Mouse (Mus musculus): ENCODE measurements around the gene Gm5475. TPM values are rescaled to one million over a fixed set of nuclear protein-coding genes. Genes with fewer than 3 reads are reported as not detected.
A peak's percentile ranks its signal among the peaks of the same experiment; 100 is the strongest.

Gene Gm5475
- polyA plus RNA-seq, 1 experiment from 2014 or later, result 0.11 TPM

DNA sequence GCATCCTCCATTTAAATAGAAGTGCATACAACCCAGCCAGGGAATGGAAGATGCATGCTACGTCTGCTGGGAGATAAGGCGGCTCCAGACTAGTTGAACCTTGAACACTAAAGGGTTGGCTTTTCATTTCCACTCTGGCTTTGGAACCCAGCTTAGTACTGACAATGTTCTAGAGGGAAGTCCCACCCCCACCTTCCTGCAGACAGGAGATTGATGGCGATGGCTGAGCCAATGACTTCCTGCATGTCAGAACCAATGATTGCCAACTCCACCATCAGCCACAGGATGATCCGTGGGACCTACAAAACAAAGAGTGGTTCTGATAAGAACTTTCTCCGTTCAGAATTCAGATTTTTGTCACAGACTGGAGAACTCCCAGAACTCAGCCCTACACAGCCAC, 15.9 kb upstream of the Gm5475 start:
- peaks cover 11% of the 10 kb centered on the region; the same call in 1 of the 2 replicates for H3K36me3 ChIP-seq (ENCODE audit: control insufficient read depth, insufficient read depth, low read length)
- H3K4me1 ChIP-seq (replicated peaks; ENCODE audit: control insufficient read depth, insufficient read depth), result no peaks in the 10 kb centered on the region
- no peaks in the 10 kb centered on the region for H3K27me3 ChIP-seq (ENCODE audit: control insufficient read depth, insufficient read depth, low read length)
- no peak overlapping the region for H3K4me2 ChIP-seq (replicated peaks; ENCODE audit: low read depth)
- ATAC-seq (ENCODE audit: low FRiP score, low TSS enrichment) (no peak), DNase-seq (ENCODE audit: low spot score) (no peak)
- no peak overlapping the region for H3K4me3 ChIP-seq (ENCODE audit: low read depth, low read length)
- 72% methylated on average over 5 of the region's 5 CpGs for WGBS
- no peak overlapping the region for H3K27ac ChIP-seq (replicated peaks)
- no peaks in the 10 kb centered on the region for H3K9me3 ChIP-seq (ENCODE audit: control insufficient read depth, low read length)
- no peak overlapping the region for H3K9ac ChIP-seq (ENCODE audit: low read length)
- TF ChIP-seq EP300 (optimal IDR thresholded peaks at IDR 0.05) (no peak), CTCF (IDR thresholded peaks at IDR 0.05; ENCODE audit: low read depth) (no peak)

DNA sequence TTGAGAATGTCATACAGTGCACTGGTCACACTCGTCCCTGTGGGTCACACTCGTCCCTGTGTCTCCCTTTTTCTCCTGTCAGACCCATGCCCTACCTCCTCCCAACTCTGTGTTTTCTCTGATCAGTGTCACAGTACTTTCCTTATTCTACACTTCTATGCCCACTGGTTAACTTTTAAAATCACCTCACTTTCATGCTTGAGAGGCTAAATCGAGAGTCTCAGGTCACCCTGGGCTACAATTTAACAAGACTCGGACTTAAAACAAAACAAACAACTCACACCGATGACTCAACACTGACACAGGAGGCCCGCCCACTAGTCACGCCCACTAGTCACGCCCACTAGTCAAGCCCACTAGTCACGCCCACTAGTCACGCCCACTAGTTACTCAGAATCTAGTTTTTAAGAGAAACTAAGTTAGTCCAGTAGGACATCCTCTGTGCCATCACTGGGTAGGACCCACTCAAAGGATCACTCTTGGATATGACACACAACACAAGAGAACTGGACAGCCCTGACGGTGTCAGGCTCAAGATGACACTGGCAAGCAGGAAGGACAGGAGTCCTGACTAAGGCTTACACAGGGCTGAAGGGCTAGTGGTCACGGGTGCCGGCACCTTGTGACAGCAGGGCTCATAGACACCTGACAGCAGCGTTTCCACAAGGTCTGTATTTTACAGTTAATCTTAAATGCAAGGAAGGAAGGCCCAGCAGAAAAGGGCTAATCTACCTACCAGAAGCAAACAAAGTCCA, 10.9 kb upstream of the Gm5475 start:
- H3K9ac ChIP-seq (ENCODE audit: low read length), result no peak overlapping the region
- no peaks in the 10 kb centered on the region; the same call in 1 of the 2 replicates for H3K36me3 ChIP-seq (ENCODE audit: control insufficient read depth, insufficient read depth, low read length)
- H3K4me2 ChIP-seq (replicated peaks; ENCODE audit: low read depth), result no peak overlapping the region
- no peak overlapping the region for H3K27ac ChIP-seq (replicated peaks)
- ATAC-seq (ENCODE audit: low FRiP score, low TSS enrichment) (peak; percentile 75), DNase-seq (ENCODE audit: low spot score) (peak; percentile 86)
- no peaks in the 10 kb centered on the region for H3K9me3 ChIP-seq (ENCODE audit: control insufficient read depth, low read length)
- 50% methylated on average over 14 of the region's 14 CpGs for WGBS
- H3K4me1 ChIP-seq (replicated peaks; ENCODE audit: control insufficient read depth, insufficient read depth), result no peaks in the 10 kb centered on the region
- no peak overlapping the region for H3K4me3 ChIP-seq (ENCODE audit: low read depth, low read length)
- TF ChIP-seq EP300 (optimal IDR thresholded peaks at IDR 0.05), result no peak
- no peak for TF ChIP-seq CTCF (IDR thresholded peaks at IDR 0.05; ENCODE audit: low read depth)
- no peaks in the 10 kb centered on the region for H3K27me3 ChIP-seq (ENCODE audit: control insufficient read depth, insufficient read depth, low read length)

DNA sequence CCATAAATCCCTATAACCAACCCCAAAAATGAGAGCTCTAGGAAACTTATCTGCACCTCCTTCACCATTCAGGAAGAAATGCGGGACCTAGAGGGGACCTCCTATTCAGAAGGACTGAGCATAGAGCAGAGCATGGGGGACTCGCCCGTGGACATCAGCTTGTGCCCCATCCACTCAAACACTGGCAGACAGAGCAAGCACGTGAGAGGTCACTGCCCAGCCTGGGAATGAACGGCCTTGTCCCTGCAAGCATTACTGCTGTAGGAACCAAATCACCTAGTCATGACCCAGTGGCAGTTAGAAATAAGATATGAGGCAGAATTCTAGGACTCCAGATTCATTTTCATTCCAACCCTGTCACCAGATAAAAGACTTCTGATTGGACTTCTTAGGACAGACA, 10.2 kb upstream of the Gm5475 start:
- WGBS, result 80% methylated on average over 5 of the region's 5 CpGs
- Histone ChIP-seq H3K36me3 (ENCODE audit: control insufficient read depth, insufficient read depth, low read length) (no peaks in the 10 kb centered on the region; the same call in 1 of the 2 replicates), H3K9ac (ENCODE audit: low read length) (no peak overlapping the region), H3K9me3 (ENCODE audit: control insufficient read depth, low read length) (no peaks in the 10 kb centered on the region), H3K4me2 (replicated peaks; ENCODE audit: low read depth) (no peak overlapping the region), H3K4me3 (ENCODE audit: low read depth, low read length) (no peak overlapping the region), H3K27ac (replicated peaks) (no peak overlapping the region), H3K27me3 (ENCODE audit: control insufficient read depth, insufficient read depth, low read length) (no peaks in the 10 kb centered on the region), H3K4me1 (replicated peaks; ENCODE audit: control insufficient read depth, insufficient read depth) (no peaks in the 10 kb centered on the region)
- ATAC-seq (ENCODE audit: low FRiP score, low TSS enrichment) (no peak), DNase-seq (ENCODE audit: low spot score) (no peak)
- no peak for TF ChIP-seq CTCF (IDR thresholded peaks at IDR 0.05; ENCODE audit: low read depth)
- TF ChIP-seq EP300 (optimal IDR thresholded peaks at IDR 0.05), result no peak

- Histone ChIP-seq H3K9ac (ENCODE audit: low read length) (no peak overlapping the region), H3K9me3 (ENCODE audit: control insufficient read depth, low read length) (no peaks in the 10 kb centered on the region), H3K4me3 (ENCODE audit: low read depth, low read length) (no peak overlapping the region), H3K27me3 (ENCODE audit: control insufficient read depth, insufficient read depth, low read length) (no peaks in the 10 kb centered on the region), H3K4me1 (replicated peaks; ENCODE audit: control insufficient read depth, insufficient read depth) (no peaks in the 10 kb centered on the region), H3K36me3 (ENCODE audit: control insufficient read depth, insufficient read depth, low read length) (no peaks in the 10 kb centered on the region; the same call in 1 of the 2 replicates), H3K27ac (replicated peaks) (no peak overlapping the region), H3K4me2 (replicated peaks; ENCODE audit: low read depth) (no peak overlapping the region)
- DNase-seq (ENCODE audit: low spot score) (no peak), ATAC-seq (ENCODE audit: low FRiP score, low TSS enrichment) (no peak)
- TF ChIP-seq CTCF (IDR thresholded peaks at IDR 0.05; ENCODE audit: low read depth) (no peak), EP300 (optimal IDR thresholded peaks at IDR 0.05) (no peak)
- 65% methylated on average over 4 of the region's 5 CpGs for WGBS
These were observed 8.6 kb upstream of the Gm5475 start for GRCm38 (mm10) chr15:100413306-100413705.

DNA sequence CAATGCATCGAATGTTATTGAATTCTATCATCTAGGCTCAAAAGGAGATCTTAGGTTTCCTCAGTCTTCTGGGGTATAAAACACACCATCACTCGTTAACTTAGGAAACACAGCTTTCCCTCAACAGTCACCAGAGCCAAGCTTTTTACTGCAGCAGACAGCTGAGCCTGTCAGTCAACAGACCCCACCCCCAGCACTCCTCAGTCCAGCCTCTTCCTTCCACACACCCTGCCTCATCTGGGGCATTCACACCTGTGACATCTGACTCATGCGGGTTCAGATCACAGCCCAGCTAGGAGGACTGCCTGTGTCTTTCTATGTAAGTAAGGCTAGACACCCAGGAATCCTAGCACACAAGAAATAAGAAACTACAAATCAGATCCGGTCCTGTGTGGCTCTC, 7.9 kb upstream of the Gm5475 start:
- DNase-seq (ENCODE audit: low spot score), result no peak
- ATAC-seq (ENCODE audit: low FRiP score, low TSS enrichment), result no peak; the same call in 1 of the 2 replicates
- H3K27ac ChIP-seq (replicated peaks), result no peak overlapping the region
- no peak overlapping the region for H3K9ac ChIP-seq (ENCODE audit: low read length)
- H3K4me2 ChIP-seq (replicated peaks; ENCODE audit: low read depth), result no peak overlapping the region
- TF ChIP-seq EP300 (optimal IDR thresholded peaks at IDR 0.05), result no peak
- no peak for TF ChIP-seq CTCF (IDR thresholded peaks at IDR 0.05; ENCODE audit: low read depth)
- H3K4me1 ChIP-seq (replicated peaks; ENCODE audit: control insufficient read depth, insufficient read depth), result no peaks in the 10 kb centered on the region
- H3K9me3 ChIP-seq (ENCODE audit: control insufficient read depth, low read length), result no peaks in the 10 kb centered on the region
- no peaks in the 10 kb centered on the region for H3K27me3 ChIP-seq (ENCODE audit: control insufficient read depth, insufficient read depth, low read length)
- 57% methylated on average over 4 of the region's 4 CpGs for WGBS
- H3K36me3 ChIP-seq (ENCODE audit: control insufficient read depth, insufficient read depth, low read length), result no peaks in the 10 kb centered on the region; the same call in 1 of the 2 replicates
- H3K4me3 ChIP-seq (ENCODE audit: low read depth, low read length), result no peak overlapping the region

DNA sequence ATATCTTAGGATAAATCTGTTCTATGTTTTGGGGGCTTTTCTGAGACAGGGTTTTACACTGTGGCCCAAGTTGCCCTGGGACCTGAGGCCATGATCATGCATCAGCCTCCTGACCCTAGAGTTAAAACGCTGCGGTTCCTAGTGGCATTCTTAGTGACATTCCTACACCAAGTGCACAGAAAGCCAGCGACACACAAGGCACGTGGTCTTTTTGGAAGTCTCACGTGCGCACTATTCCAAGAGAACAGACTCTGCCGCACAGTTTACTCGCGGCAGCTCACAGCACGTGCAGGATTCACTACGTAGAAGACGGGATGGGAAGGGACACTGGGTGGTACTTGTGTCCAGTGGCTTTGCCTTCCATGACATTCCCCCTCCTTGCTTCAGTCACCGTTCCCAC, 7.0 kb upstream of the Gm5475 start:
- H3K4me3 ChIP-seq (ENCODE audit: low read depth, low read length), result no peak overlapping the region
- ATAC-seq (ENCODE audit: low FRiP score, low TSS enrichment), result no peak
- H3K27me3 ChIP-seq (ENCODE audit: control insufficient read depth, insufficient read depth, low read length), result no peaks in the 10 kb centered on the region
- no peak overlapping the region for H3K4me2 ChIP-seq (replicated peaks; ENCODE audit: low read depth)
- DNase-seq (ENCODE audit: low spot score), result no peak
- no peak overlapping the region for H3K27ac ChIP-seq (replicated peaks)
- H3K4me1 ChIP-seq (replicated peaks; ENCODE audit: control insufficient read depth, insufficient read depth), result no peaks in the 10 kb centered on the region
- TF ChIP-seq CTCF (IDR thresholded peaks at IDR 0.05; ENCODE audit: low read depth), result no peak
- TF ChIP-seq EP300 (optimal IDR thresholded peaks at IDR 0.05), result no peak
- H3K9me3 ChIP-seq (ENCODE audit: control insufficient read depth, low read length), result no peaks in the 10 kb centered on the region
- H3K9ac ChIP-seq (ENCODE audit: low read length), result no peak overlapping the region
- 91% methylated on average over 13 of the region's 13 CpGs for WGBS
- H3K36me3 ChIP-seq (ENCODE audit: control insufficient read depth, insufficient read depth, low read length), result no peaks in the 10 kb centered on the region; the same call in 1 of the 2 replicates
